Mouse (Mus musculus): ENCODE measurements at regions not wholly inside any gene's neighbourhood (a gene's known extent, or its start where the extent isn't known, plus 50 kb on each side); places are given as distances from the start of the nearest gene placed in this dataset.

- TF ChIP-seq CTCF (IDR thresholded peaks at IDR 0.05; ENCODE audit: low read depth, low read length) = no peak
- TF ChIP-seq POLR2AphosphoS5 (IDR thresholded peaks at IDR 0.05; ENCODE audit: insufficient replicate concordance, low read depth, low read length) = no peak
- TF ChIP-seq GATA2 (IDR thresholded peaks at IDR 0.05; ENCODE audit: borderline replicate concordance, low read depth, low read length) = no peak
- TF ChIP-seq TAL1 (conservative IDR thresholded peaks at IDR 0.05; ENCODE audit: low read depth, low read length) = no peak
- no peak for TF ChIP-seq GATA1 (IDR thresholded peaks at IDR 0.05; ENCODE audit: borderline replicate concordance, low read length)
- Histone ChIP-seq H3K4me1 (ENCODE audit: insufficient read depth, low read depth, low read length) (no peaks in the 10 kb centered on the region), H3K27me3 (ENCODE audit: insufficient read depth, low read length) (no peaks in the 10 kb centered on the region), H3K36me3 (replicated peaks) (no peaks in the 10 kb centered on the region), H3K9me3 (replicated peaks) (no peaks in the 10 kb centered on the region), H3K4me3 (ENCODE audit: low read depth, low read length) (no peak overlapping the region)
- no peak for DNase-seq (ENCODE audit: low spot score)
- ATAC-seq (ENCODE audit: extremely low read depth, insufficient number of reproducible peaks, low FRiP score, poor library complexity, severe bottlenecking) = no peak
Measured at GRCm38 (mm10) chr7:52399513-52399912, 384.0 kb upstream of the 1700015G11Rik start.

- H3K36me3 ChIP-seq (replicated peaks) = no peaks in the 10 kb centered on the region
- DNase-seq (ENCODE audit: low spot score) = no peak
- H3K4me3 ChIP-seq (ENCODE audit: low read depth, low read length) = no peak overlapping the region
- no peaks in the 10 kb centered on the region for H3K9me3 ChIP-seq (replicated peaks)
- no peak for ATAC-seq (ENCODE audit: extremely low read depth, insufficient number of reproducible peaks, low FRiP score, poor library complexity, severe bottlenecking)
- H3K27me3 ChIP-seq (ENCODE audit: insufficient read depth, low read length) = no peaks in the 10 kb centered on the region
- H3K4me1 ChIP-seq (ENCODE audit: insufficient read depth, low read depth, low read length) = no peaks in the 10 kb centered on the region
- TF ChIP-seq CTCF (IDR thresholded peaks at IDR 0.05; ENCODE audit: low read depth, low read length) = peak; percentile 29; the same call in 1 of the 2 replicates
- TF ChIP-seq POLR2AphosphoS5 (IDR thresholded peaks at IDR 0.05; ENCODE audit: insufficient replicate concordance, low read depth, low read length) = no peak
Measured at GRCm38 (mm10) chr7:52391793-52392192, 376.3 kb upstream of the 1700015G11Rik start.
